Mouse (Mus musculus) right cerebral cortex, adult 2 months (tissue): ENCODE measurements at regions not wholly inside any gene's neighbourhood (a gene's known extent, or its start where the extent isn't known, plus 50 kb on each side); places are given as distances from the start of the nearest gene placed in this dataset.

Experiments used
- DNase-seq, 2 experiments: peaks; one replicate each; pipeline ENCODE4 v3.0.0; 2021 to 2022; ENCODE audit warnings: low spot score in 2 of 2

GRCm38 (mm10) chr3:148159059-148159458 lies 831.3 kb downstream of the Adgrl2 start:
- no peak for DNase-seq

GRCm38 (mm10) chr3:148158533-148158932 lies 831.8 kb downstream of the Adgrl2 start:
- no peak for DNase-seq

- DNase-seq: no peak
Observed at GRCm38 (mm10) chr3:148143776-148144175, 846.6 kb downstream of the Adgrl2 start.

- DNase-seq: no peak
Observed at GRCm38 (mm10) chr3:148136791-148137251, 853.5 kb downstream of the Adgrl2 start.

GRCm38 (mm10) chr3:148134646-148135045 lies 855.7 kb downstream of the Adgrl2 start:
- no peak for DNase-seq

- no peak for DNase-seq
Observed at GRCm38 (mm10) chr3:148115576-148115975, 874.8 kb downstream of the Adgrl2 start.

- DNase-seq: no peak
Observed at GRCm38 (mm10) chr3:148112204-148112603, 878.2 kb downstream of the Adgrl2 start.

- no peak for DNase-seq
Observed at GRCm38 (mm10) chr3:148107031-148107430, 883.3 kb downstream of the Adgrl2 start.

- peak; percentile 6 to 14 for DNase-seq
Observed at GRCm38 (mm10) chr3:148093930-148094329, 896.4 kb downstream of the Adgrl2 start.

GRCm38 (mm10) chr3:148075841-148076240 lies 914.5 kb downstream of the Adgrl2 start:
- DNase-seq: no peak

- DNase-seq: no peak
Observed at GRCm38 (mm10) chr3:148066701-148067100, 923.7 kb downstream of the Adgrl2 start.

GRCm38 (mm10) chr3:148056074-148056473 lies 934.3 kb downstream of the Adgrl2 start:
- DNase-seq: no peak

- DNase-seq: no peak
Observed at GRCm38 (mm10) chr3:148052516-148052915, 937.8 kb downstream of the Adgrl2 start.

GRCm38 (mm10) chr3:148048247-148048646 lies 942.1 kb downstream of the Adgrl2 start:
- DNase-seq: no peak

- DNase-seq: no peak
Observed at GRCm38 (mm10) chr3:148032532-148032931, 957.8 kb downstream of the Adgrl2 start.

GRCm38 (mm10) chr3:148005831-148006230 lies 984.5 kb downstream of the Adgrl2 start:
- no peak for DNase-seq

GRCm38 (mm10) chr3:148004006-148004405 lies 986.3 kb downstream of the Adgrl2 start:
- no peak for DNase-seq

GRCm38 (mm10) chr3:147999330-147999953 lies 990.9 kb downstream of the Adgrl2 start:
- DNase-seq: no peak

- no peak for DNase-seq
Observed at GRCm38 (mm10) chr3:147991738-147992137, 998.6 kb downstream of the Adgrl2 start.

GRCm38 (mm10) chr3:147990831-147991230 lies 999.5 kb downstream of the Adgrl2 start:
- DNase-seq: no peak

GRCm38 (mm10) chr3:147982831-147983230 lies 1007.5 kb downstream of the Adgrl2 start:
- no peak for DNase-seq

- DNase-seq: no peak
Observed at GRCm38 (mm10) chr3:147981621-147982020, 1008.7 kb downstream of the Adgrl2 start.

GRCm38 (mm10) chr3:147976579-147976978 lies 1013.8 kb downstream of the Adgrl2 start:
- no peak for DNase-seq

- DNase-seq: no peak
Observed at GRCm38 (mm10) chr3:147976069-147976468, 1014.3 kb downstream of the Adgrl2 start.
